Mouse (Mus musculus) cerebellum, adult 2 months (tissue): ENCODE measurements at regions not wholly inside any gene's neighbourhood (a gene's known extent, or its start where the extent isn't known, plus 50 kb on each side); places are given as distances from the start of the nearest gene placed in this dataset.

ENCODE experiments used
- CTCF ChIP-seq: fragments of 200-500 bp; IDR thresholded peaks from 2 replicates; pipeline ENCODE4 v1.5.1; 2011; ENCODE audit warnings: low read depth, mild to moderate bottlenecking, control low read depth, low read length, moderate library complexity, borderline replicate concordance; ENCODE audit not compliant: insufficient read depth
- POLR2A ChIP-seq: fragments of 200-500 bp; IDR thresholded peaks from 2 replicates; pipeline ENCODE4 v1.6.1; 2011; ENCODE audit warnings: low read length, control low read depth, borderline replicate concordance; ENCODE audit not compliant: insufficient read depth

- TF ChIP-seq POLR2A: no peak
- TF ChIP-seq CTCF: no peak
Measured at GRCm38 (mm10) chr13:72184846-72185118, 221.3 kb upstream of the Irx1 start.
